Mouse (Mus musculus): ENCODE results near the gene Myom3.

GRCm38 (mm10) chr4:135762251-135762906 is 2.9 kb downstream of the Myom3 start:
- no peak for TF ChIP-seq CTCF (IDR thresholded peaks at IDR 0.05 in 2 of 3, conservative IDR thresholded peaks at IDR 0.05 in 1 of 3; ENCODE audit: control insufficient read depth in 1 of 3, insufficient read depth in 1 of 3, low read depth in 2 of 3, low read length in 3 of 3, poor library complexity in 1 of 3, severe bottlenecking in 1 of 3)
- no peak for TF ChIP-seq POLR2A (IDR thresholded peaks at IDR 0.05; ENCODE audit: control insufficient read depth in 1 of 2, insufficient read depth in 1 of 2, low read depth in 1 of 2, low read length in 2 of 2, poor library complexity in 1 of 2)
- TF ChIP-seq MXI1 (IDR thresholded peaks at IDR 0.05; ENCODE audit: low read depth, low read length): no peak
- TF ChIP-seq MAFK (IDR thresholded peaks at IDR 0.05; ENCODE audit: borderline replicate concordance, low read depth, low read length): no peak
- no peak for TF ChIP-seq EP300 (IDR thresholded peaks at IDR 0.05; ENCODE audit: low read depth in 1 of 2, low read length in 2 of 2)
- TF ChIP-seq TAL1 (IDR thresholded peaks at IDR 0.05; ENCODE audit: low read length): no peak
- TF ChIP-seq ZC3H11A (IDR thresholded peaks at IDR 0.05; ENCODE audit: low read depth, low read length): no peak
- TF ChIP-seq JUND (IDR thresholded peaks at IDR 0.05; ENCODE audit: low read depth, low read length): no peak
- TF ChIP-seq E2F4 (IDR thresholded peaks at IDR 0.05; ENCODE audit: borderline replicate concordance, low read depth, low read length): no peak
